Mouse (Mus musculus) lung, postnatal 4 days (tissue): ENCODE measurements at regions not wholly inside any gene's neighbourhood (a gene's known extent, or its start where the extent isn't known, plus 50 kb on each side); places are given as distances from the start of the nearest gene placed in this dataset.

Experiments
- DNase-seq, 2 experiments: peaks; one replicate each; pipeline ENCODE4 v3.0.0; 2021

- peak; percentile 5 to 21 for DNase-seq
Observed at GRCm38 (mm10) chrX:21293666-21294065, 118.2 kb upstream of the Gm21876 start.

GRCm38 (mm10) chrX:21295460-21295859 is 120.0 kb upstream of the Gm21876 start:
- no peak for DNase-seq

- DNase-seq: no peak
Observed at GRCm38 (mm10) chrX:21297349-21297748, 121.9 kb upstream of the Gm21876 start.

- DNase-seq: no peak
Observed at GRCm38 (mm10) chrX:21334499-21335032, 149.8 kb upstream of the Agtr2 start.

- no peak for DNase-seq
Observed at GRCm38 (mm10) chrX:21344397-21344796, 139.9 kb upstream of the Agtr2 start.

GRCm38 (mm10) chrX:21350503-21350902 is 133.8 kb upstream of the Agtr2 start:
- no peak for DNase-seq

GRCm38 (mm10) chrX:21352350-21352749 is 132.0 kb upstream of the Agtr2 start:
- DNase-seq: no peak

- peak in 1 of 2 experiments; percentile 21 for DNase-seq
Observed at GRCm38 (mm10) chrX:21360771-21361667, 123.3 kb upstream of the Agtr2 start.

GRCm38 (mm10) chrX:21385221-21385620 is 99.1 kb upstream of the Agtr2 start:
- no peak for DNase-seq

- DNase-seq: no peak
Observed at GRCm38 (mm10) chrX:21389992-21390391, 94.4 kb upstream of the Agtr2 start.

- peak in 1 of 2 experiments; percentile 42 for DNase-seq
Observed at GRCm38 (mm10) chrX:21393212-21393611, 91.1 kb upstream of the Agtr2 start.

GRCm38 (mm10) chrX:21424797-21425196 is 59.5 kb upstream of the Agtr2 start:
- no peak for DNase-seq

GRCm38 (mm10) chrX:21428081-21428480 is 56.3 kb upstream of the Agtr2 start:
- DNase-seq: no peak

GRCm38 (mm10) chrX:21433501-21433900 is 50.8 kb upstream of the Agtr2 start:
- DNase-seq: no peak
